Mouse (Mus musculus) A20 (cell line): Measurements from ENCODE around the gene Plekha3.

Experiments
- DNase-seq: peaks from one replicate; pipeline ENCODE4 v3.0.0-alpha.2; 2011; ENCODE audit warnings: low read depth, low spot score

Gene Plekha3

DNA sequence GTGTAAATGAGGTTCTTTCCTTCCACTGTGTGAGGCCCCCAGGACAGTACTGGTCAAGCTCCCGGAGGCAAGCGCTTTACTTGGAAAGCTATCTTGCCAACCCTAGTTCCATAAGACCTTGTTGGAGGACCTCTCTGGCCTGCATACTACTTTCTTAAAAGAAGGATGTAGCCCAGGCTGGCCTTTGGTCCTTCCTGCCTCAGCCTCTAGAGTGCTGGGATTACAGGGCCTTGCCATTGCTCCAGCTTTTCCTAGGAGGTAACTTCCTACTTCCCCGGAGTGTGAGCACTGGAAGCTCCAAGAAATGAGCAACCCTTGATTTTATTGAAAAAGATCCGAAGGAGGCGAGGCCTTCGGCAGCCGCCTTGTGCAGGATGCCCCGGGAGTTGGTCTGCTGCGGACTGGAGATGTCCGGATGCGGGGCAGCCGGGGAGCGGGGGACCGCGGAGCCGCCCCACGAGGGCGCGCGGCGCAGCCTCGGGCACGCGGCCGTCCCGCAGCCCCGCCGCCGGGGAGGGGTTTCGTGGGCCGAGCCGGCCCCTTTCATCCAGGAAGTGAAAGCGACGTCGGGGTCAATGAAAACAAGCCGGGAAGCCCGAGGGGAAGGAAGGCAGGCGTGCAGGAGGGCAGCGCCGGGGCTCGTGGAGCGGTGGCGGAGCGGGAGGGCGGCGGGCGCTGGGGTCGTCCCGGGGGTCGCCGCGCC, at the start of gene Plekha3:
TSS of gene Plekha3 (plus strand) at position 557 of the 703 bp plus-strand sequence.
- peak; percentile 87 for DNase-seq

- DNase-seq = no peak
These were observed 44.8 kb upstream of the Plekha3 start for GRCm38 (mm10) chr2:76630293-76630692.

DNA sequence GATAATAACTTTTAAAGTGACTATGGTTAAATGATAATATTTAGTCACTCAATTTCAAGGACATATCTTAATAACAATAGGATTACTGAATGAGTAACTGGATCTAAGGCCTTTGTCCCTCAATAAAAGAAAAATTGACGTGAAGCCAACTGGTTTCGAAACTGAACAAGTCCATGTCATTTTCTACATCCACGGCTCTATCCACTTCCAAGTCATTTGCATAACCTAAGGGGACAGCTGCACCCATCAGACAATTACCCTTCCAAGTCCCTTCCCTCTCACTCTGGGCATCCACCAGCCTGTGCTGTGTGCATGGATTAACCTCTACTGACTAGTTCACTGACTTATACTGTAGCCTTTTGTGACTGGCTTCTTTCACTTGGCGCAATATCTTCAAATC, 43.5 kb upstream of the Plekha3 start:
- no peak for DNase-seq

- no peak for DNase-seq
These were observed 35.4 kb upstream of the Plekha3 start for GRCm38 (mm10) chr2:76639637-76640036.

- DNase-seq = no peak
These were observed 31.3 kb upstream of the Plekha3 start for GRCm38 (mm10) chr2:76643801-76644200.

DNA sequence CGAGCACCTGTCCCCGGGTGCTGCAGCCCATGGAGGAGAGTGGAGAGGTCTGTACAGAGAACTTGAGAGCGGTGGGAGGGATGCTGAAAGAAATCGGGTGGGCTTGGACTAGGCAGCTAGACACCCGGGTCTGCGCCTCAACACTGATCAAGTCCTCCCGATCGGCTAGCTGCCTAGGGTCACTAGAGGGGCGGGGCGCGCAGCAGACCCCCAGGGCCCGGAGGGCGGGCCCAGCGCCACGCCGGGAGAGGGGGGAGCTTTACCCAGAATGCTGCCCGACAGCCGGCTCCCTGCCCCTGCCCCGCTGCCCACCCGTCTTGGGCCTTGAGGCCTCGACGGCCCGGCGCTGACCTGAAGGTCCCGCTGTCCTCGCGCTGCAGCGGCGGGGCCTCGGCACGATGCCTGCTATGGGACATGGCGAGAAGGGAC, 27.6 kb upstream of the Plekha3 start:
- peak; percentile 50 for DNase-seq

- DNase-seq = peak; percentile 86
These were observed 27.1 kb upstream of the Plekha3 start, which contains the start of the genes Prkra and Pjvk for GRCm38 (mm10) chr2:76647883-76648570. Gene Prkra, minus strand, starts transcription at chr2:76648015. Gene Pjvk, plus strand, starts transcription at chr2:76648476.

DNA sequence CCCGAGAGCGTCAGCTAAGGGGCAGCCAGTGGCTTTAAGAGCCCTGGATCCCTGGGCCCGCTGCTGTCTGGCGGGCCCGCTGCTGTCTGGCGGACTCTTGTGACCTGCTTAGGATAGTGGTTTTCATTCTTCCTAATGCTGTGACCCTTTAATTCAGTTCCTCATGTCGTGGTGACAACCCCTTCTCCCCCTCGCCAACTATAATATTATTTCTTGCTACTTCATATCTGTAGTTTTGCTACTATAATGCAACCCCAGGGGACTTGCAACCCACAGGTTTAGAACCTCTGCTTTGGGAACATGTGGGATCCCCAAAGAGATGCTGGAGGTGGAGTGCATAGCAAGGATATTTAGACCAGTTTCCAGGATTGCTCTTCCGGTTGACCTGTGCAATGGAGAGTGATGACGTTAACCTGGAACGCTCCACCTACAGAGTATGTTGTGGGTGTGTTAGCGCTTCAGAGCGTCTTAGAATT, 26.4 kb upstream of the Plekha3 start:
- DNase-seq = no peak

- DNase-seq = no peak
These were observed 22.0 kb upstream of the Plekha3 start for GRCm38 (mm10) chr2:76653070-76653469.

- DNase-seq = no peak
These were observed 20.4 kb upstream of the Plekha3 start for GRCm38 (mm10) chr2:76654646-76655045.

- DNase-seq = no peak
These were observed 19.6 kb upstream of the Plekha3 start for GRCm38 (mm10) chr2:76655444-76655843.

DNA sequence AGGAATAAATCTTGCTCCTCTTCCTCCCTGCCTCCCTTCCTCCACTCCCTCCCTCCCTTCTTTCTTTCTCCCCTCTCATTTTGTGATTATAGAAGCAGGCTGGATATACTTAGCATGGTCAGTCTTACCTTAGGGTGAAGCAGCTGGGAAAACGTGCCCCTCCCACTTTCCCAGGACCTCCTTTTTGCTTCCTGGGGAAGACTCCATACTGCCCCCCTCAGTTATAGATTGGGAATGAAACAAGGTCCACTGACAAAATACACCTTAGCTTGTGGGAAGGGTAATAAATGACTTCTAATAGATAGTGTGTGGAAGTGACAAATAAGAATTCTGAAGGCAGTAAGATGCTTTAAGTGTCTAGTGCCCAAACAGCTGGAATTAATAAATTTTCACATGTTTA, 19.1 kb upstream of the Plekha3 start:
- no peak for DNase-seq

DNA sequence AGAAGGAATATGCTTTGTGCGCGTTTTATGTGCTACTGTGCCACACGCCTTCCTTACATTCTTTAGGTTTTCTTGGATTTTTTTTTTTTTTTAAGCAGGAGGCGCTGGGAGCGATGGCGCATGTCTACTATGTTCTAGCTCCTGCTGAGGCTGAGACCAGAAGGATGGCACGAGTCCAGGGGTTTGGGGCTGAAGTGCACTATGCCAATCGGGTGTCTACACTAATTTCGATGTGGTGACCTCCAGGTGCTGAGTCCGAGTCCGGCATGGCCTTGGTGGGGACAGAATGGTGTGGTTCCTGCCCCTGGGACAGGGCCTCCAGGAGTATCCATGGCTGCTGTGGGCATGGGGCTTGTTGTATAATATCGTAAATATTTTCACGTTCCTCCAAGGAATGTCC, 16.5 kb upstream of the Plekha3 start:
- DNase-seq = no peak

- no peak for DNase-seq
These were observed 15.7 kb upstream of the Plekha3 start for GRCm38 (mm10) chr2:76659419-76659818.

DNA sequence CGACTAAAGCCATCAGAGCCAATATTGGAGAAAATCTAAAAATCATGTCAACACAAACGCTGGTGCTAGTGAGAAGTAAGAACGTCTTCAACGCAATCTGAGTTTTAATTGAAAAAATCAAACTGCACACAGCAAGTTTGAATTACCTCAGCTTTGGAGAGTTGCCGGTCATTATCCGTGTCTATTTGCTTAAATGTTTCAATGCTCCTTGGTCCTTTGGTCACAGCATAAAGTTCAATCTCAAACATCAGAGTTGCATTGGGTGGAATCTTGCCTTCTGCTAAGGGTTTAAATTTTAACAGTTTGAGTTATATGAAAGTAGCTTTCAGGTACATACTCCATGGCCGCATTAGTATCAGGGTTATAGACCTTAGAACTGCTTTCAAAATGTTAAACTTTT, 9.6 kb upstream of the Plekha3 start:
- no peak for DNase-seq

GRCm38 (mm10) chr2:76667200-76667599, 7.9 kb upstream of the Plekha3 start:
- DNase-seq = no peak

GRCm38 (mm10) chr2:76671641-76672040, 3.4 kb upstream of the Plekha3 start:
- peak; percentile 49 for DNase-seq

DNA sequence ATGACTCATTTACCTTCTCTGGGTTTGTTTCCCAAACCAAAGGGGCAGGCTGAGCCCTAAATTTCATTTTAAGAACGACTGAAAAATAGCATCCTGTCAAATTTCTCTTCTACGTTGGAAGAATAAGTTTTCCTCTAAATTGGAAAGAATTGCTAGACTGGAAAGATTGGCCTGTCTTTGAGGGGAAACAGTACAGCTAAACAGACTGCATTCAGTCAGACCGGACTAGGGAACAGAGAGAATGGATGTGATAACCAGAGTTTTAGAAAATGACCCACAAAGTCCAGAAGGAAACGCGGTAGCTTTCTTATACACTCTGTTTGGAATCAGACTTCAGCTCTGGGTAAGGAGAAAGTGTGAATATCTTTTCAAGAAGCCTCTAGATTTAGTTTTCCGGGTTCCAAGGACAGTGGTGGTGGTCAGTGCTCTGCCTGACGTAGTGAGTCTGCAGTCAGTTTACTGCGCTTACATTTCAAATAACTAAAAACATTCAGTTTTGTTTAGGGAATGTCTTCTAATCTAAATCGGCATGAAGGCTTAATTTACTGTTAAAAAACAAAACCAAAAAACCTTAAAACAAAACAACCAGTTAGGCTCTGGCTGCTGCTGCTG, 2.8 kb upstream of the Plekha3 start:
- DNase-seq = peak; percentile 54

DNA sequence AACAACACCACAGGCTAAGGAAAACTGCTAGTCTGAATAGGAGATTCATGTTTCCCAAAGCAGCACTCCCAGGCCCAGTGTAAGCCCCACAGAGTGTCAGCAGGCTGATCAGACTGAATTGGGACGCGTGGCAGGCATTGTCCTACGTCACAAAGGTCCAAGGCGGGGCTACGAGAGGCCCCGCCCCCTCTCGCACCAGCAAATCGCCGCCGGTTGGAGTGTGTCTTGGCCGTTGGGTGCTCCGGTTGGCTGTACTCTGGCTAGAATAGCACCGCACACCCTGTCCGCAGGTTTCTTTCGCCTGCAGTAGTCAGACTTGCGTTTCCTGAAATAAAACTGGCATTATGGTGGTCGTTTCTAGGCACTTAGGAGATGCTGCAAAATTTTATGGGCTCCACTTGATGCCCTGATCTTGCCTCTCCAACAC, 2.1 kb upstream of the Plekha3 start, which contains the start of gene Fkbp7:
TSS of gene Fkbp7 (minus strand) at position 151 of the 427 bp plus-strand sequence.
- DNase-seq = peak; percentile 95

DNA sequence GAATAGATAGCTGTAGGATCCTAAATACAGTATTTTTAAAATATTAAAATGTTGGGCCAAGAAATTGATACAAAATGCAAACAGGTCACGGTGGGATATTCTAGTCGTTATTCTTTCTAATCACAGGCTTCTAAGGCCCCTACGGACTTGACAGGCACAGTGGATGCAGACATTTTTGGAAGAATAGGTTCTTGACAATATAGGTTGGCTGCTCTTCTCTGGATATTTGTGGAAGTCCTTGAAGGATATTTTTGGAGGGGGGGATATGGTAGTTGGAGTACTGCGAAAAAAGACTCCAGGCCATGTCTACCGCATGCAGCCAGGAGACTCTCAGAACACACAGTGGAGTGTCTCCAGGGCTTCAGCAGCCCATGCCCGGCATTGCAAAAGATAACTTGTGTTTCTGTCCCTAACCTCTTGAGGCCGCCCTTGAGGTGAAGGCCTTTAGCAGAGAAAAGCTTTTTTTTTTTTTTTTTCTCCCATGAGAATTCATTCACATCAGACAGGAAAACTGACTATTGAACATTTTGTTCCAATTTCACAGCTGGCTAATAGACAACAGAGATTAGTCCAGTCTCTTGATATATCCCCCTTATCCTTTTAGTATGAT, 1.5 kb upstream of the Plekha3 start:
- DNase-seq = peak; percentile 88

- DNase-seq = peak; percentile 69
These were observed 370 bp downstream of the Plekha3 start for GRCm38 (mm10) chr2:76675451-76675850.

DNA sequence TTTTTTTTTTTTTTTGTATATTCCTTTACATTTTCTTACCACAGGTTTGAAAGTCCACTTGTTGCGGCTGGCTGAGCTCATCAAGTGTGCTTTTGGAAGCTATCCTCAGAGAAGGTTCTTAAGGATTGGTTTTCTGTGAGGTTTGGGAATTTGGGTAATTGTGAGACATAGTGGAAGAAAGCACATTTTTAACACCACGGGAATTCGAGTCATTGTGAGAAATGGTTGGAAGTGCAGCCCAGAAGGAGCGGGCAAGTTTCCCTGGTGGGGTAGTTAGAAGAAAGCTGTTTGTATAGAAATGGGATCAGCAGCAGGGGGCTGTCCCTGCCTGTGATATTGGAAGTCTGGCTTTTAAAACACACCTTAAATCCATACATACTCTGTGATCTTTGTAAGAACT, 868 bp downstream of the Plekha3 start:
- DNase-seq = no peak
